Mouse (Mus musculus) olfactory bulb, adult 2 months (tissue): ENCODE data around the gene Mrps33. TPM values are rescaled to one million over a fixed set of nuclear protein-coding genes. Genes with fewer than 3 reads are reported as not detected.

ENCODE experiments used
- H3K27ac ChIP-seq: fragments of 200-500 bp; 2 replicates; pipeline ENCODE4 v1.5.1; 2012; ENCODE audit warnings: low read depth, low read length; ENCODE audit not compliant: insufficient read depth
- H3K4me1 ChIP-seq: fragments of 200-500 bp; 2 replicates; pipeline ENCODE4 v1.6.1; 2012; ENCODE audit warnings: low read length; ENCODE audit not compliant: control insufficient read depth, insufficient read depth
- H3K4me3 ChIP-seq: fragments of 200-500 bp; 2 replicates; pipeline ENCODE4 v1.5.1; 2012; ENCODE audit warnings: mild to moderate bottlenecking, low read depth, low read length, moderate library complexity; ENCODE audit not compliant: insufficient read depth
- CTCF ChIP-seq: fragments of 200-500 bp; IDR thresholded peaks from 2 replicates; pipeline ENCODE4 v1.5.1; 2012; ENCODE audit warnings: low read depth, mild to moderate bottlenecking, low read length, moderate library complexity; ENCODE audit not compliant: insufficient read depth
- POLR2A ChIP-seq: fragments of 200-500 bp; IDR thresholded peaks from 2 replicates; pipeline ENCODE4 v1.6.1; 2012; ENCODE audit warnings: mild to moderate bottlenecking, low read depth, low read length, moderate library complexity; ENCODE audit not compliant: insufficient read depth
- WGBS: fragments of 180-500 bp; shearing (Covaris S2); methylation state at CpG from one replicate; pipeline ENCODE4 v1.1.7; 2018; 5-methylcytosine and 5-hydroxymethylcytosine counted together
- polyA plus RNA-seq: library from polyadenylated mRNA; stranded (reverse); fragments of >200 nt; gene quantifications from 2 replicates; pipeline ENCODE4 v1.2.4, GENCODE M21; 2012; ENCODE audit warnings: low replicate concordance; ENCODE audit not compliant: missing spikeins, insufficient read depth, insufficient read length

Gene Mrps33
- polyA plus RNA-seq, 1 experiment = not detected

GRCm38 (mm10) chr6:39781766-39782530 is 28.8 kb downstream of the Mrps33 start:
- TF ChIP-seq POLR2A (no peak), CTCF (no peak)
- Histone ChIP-seq H3K4me1 (peaks cover 12% of the 10 kb centered on the region), H3K4me3 (no peak overlapping the region), H3K27ac (no peak overlapping the region)
- 82% methylated on average over 17 of the region's 17 CpGs for WGBS

GRCm38 (mm10) chr6:39780857-39781666 is 29.7 kb downstream of the Mrps33 start:
- Histone ChIP-seq H3K27ac (no peak overlapping the region), H3K4me1 (peaks cover 12% of the 10 kb centered on the region), H3K4me3 (no peak overlapping the region)
- TF ChIP-seq CTCF (no peak), POLR2A (no peak)
- WGBS = 38% methylated on average over 18 of the region's 18 CpGs

- H3K4me1 ChIP-seq = peaks cover 10% of the 10 kb centered on the region
- 53% methylated on average over 1 of the region's 1 CpGs for WGBS
- H3K4me3 ChIP-seq = no peak overlapping the region
- TF ChIP-seq CTCF = no peak
- TF ChIP-seq POLR2A = no peak
- H3K27ac ChIP-seq = no peak overlapping the region
Measured at GRCm38 (mm10) chr6:39778506-39778905, 32.3 kb downstream of the Mrps33 start.

GRCm38 (mm10) chr6:39776275-39776674 is 34.5 kb downstream of the Mrps33 start:
- Histone ChIP-seq H3K4me1 (peaks cover 9% of the 10 kb centered on the region), H3K4me3 (no peak overlapping the region), H3K27ac (no peak overlapping the region)
- TF ChIP-seq CTCF = no peak
- no peak for TF ChIP-seq POLR2A
- 90% methylated on average over 6 of the region's 6 CpGs for WGBS

- Histone ChIP-seq H3K27ac (no peak overlapping the region), H3K4me1 (peaks cover 3% of the 10 kb centered on the region), H3K4me3 (no peak overlapping the region)
- 81% methylated on average over 9 of the region's 9 CpGs for WGBS
- TF ChIP-seq CTCF (no peak), POLR2A (no peak)
Measured at GRCm38 (mm10) chr6:39775029-39775428, 35.8 kb downstream of the Mrps33 start.

GRCm38 (mm10) chr6:39757229-39757628 is 53.6 kb downstream of the Mrps33 start:
- Histone ChIP-seq H3K27ac (no peak overlapping the region), H3K4me3 (no peak overlapping the region), H3K4me1 (no peaks in the 10 kb centered on the region)
- TF ChIP-seq POLR2A (no peak), CTCF (no peak)
- WGBS = 94% methylated on average over 2 of the region's 2 CpGs

Other genes with a start within 250 kb of the Mrps33 start
- gene Adck2, start 237.1 kb downstream of the Mrps33 start, polyA plus RNA-seq = not detected in 2 replicates
- not detected in 2 replicates for gene Gm42420, start 225.2 kb downstream of the Mrps33 start, polyA plus RNA-seq
- not detected in 2 replicates for gene Ndufb2, start 218.4 kb downstream of the Mrps33 start, polyA plus RNA-seq
- gene Braf, start 85.5 kb downstream of the Mrps33 start, polyA plus RNA-seq = not detected in 2 replicates
- not detected in 2 replicates for gene Tmem178b, start 62.3 kb upstream of the Mrps33 start, polyA plus RNA-seq